Mouse (Mus musculus) megakaryocyte, adult 5-6 weeks (primary cell): ENCODE results near the gene Dnajb6. TPM values are rescaled to one million over a fixed set of nuclear protein-coding genes. Genes with fewer than 3 reads are reported as not detected.
A peak's percentile ranks its signal among the peaks of the same experiment; 100 is the strongest.
"Not testable (repeated sequence)": the region's sequence is repeated elsewhere in the genome, so short reads cannot be mapped to it uniquely, and the experiment has no call there.

ENCODE experiments used
- ATAC-seq: 2 replicates; pipeline ENCODE4 v1.8.0; 2016; ENCODE audit warnings: mild to moderate bottlenecking, inconsistent platforms; ENCODE audit not compliant: poor library complexity, severe bottlenecking
- total RNA-seq, 2 experiments: library from RNA; stranded (forward) in 1 of 2; stranded (reverse) in 1 of 2; fragments of 153-499, 151-499 nt in 1 of 2; fragments of 221-1000, 200-1000 nt in 1 of 2; gene quantifications; 2 replicates each; pipeline versions ENCODE4 v1.2.3 to v1.2.4; 2015 to 2017

Dnajb6 gene
- total RNA-seq (2015): 141 and 161 TPM in 2 replicates
- total RNA-seq (2017): 157 and 169 TPM in 2 replicates

- peak; percentile 87 for ATAC-seq
Measured at GRCm38 (mm10) chr5:29735557-29736061, at the start of gene Dnajb6, which contains the start of gene Gm5129. Gene Dnajb6, plus strand, starts transcription at chr5:29735688. Gene Gm5129, minus strand, starts transcription at chr5:29735936.

GRCm38 (mm10) chr5:29687671-29688070 lies 47.8 kb upstream of the Dnajb6 start:
- peak; percentile 38; the same call in 1 of the 2 replicates for ATAC-seq

GRCm38 (mm10) chr5:29688352-29688751 lies 47.1 kb upstream of the Dnajb6 start:
- no peak for ATAC-seq

GRCm38 (mm10) chr5:29698493-29698892 lies 37.0 kb upstream of the Dnajb6 start:
- no peak for ATAC-seq

- no peak for ATAC-seq
Measured at GRCm38 (mm10) chr5:29699520-29700202, 35.8 kb upstream of the Dnajb6 start.

GRCm38 (mm10) chr5:29707241-29707640 lies 28.2 kb upstream of the Dnajb6 start:
- no peak for ATAC-seq

GRCm38 (mm10) chr5:29708258-29708657 lies 27.2 kb upstream of the Dnajb6 start:
- ATAC-seq: no peak

- no peak for ATAC-seq
Measured at GRCm38 (mm10) chr5:29711631-29712030, 23.9 kb upstream of the Dnajb6 start.

- ATAC-seq: no peak
Measured at GRCm38 (mm10) chr5:29712906-29713305, 22.6 kb upstream of the Dnajb6 start.

- ATAC-seq: no peak
Measured at GRCm38 (mm10) chr5:29721159-29721558, 14.3 kb upstream of the Dnajb6 start.

GRCm38 (mm10) chr5:29725369-29725768 lies 10.1 kb upstream of the Dnajb6 start:
- no peak for ATAC-seq

- not testable (repeated sequence) for ATAC-seq
Measured at GRCm38 (mm10) chr5:29726070-29726469, 9.4 kb upstream of the Dnajb6 start.

GRCm38 (mm10) chr5:29734831-29735510 lies 517 bp upstream of the Dnajb6 start:
- ATAC-seq: no peak

GRCm38 (mm10) chr5:29736073-29736900 lies 799 bp downstream of the Dnajb6 start:
- ATAC-seq: peak; percentile 48

- ATAC-seq: peak; percentile 4; the same call in 1 of the 2 replicates
Measured at GRCm38 (mm10) chr5:29736942-29737341, 1.5 kb downstream of the Dnajb6 start.

- no peak for ATAC-seq
Measured at GRCm38 (mm10) chr5:29737471-29737870, 2.0 kb downstream of the Dnajb6 start.

GRCm38 (mm10) chr5:29738076-29738475 lies 2.6 kb downstream of the Dnajb6 start:
- no peak for ATAC-seq

GRCm38 (mm10) chr5:29740651-29741050 lies 5.2 kb downstream of the Dnajb6 start:
- ATAC-seq: no peak

GRCm38 (mm10) chr5:29741093-29741492 lies 5.6 kb downstream of the Dnajb6 start:
- ATAC-seq: no peak

- peak; percentile 91 for ATAC-seq
Measured at GRCm38 (mm10) chr5:29747661-29748060, 12.2 kb downstream of the Dnajb6 start.

GRCm38 (mm10) chr5:29751306-29751705 lies 15.8 kb downstream of the Dnajb6 start:
- no peak for ATAC-seq
